Mouse (Mus musculus) kidney, embryonic 15.5 days (tissue): ENCODE data around the gene Nrip2. TPM values are rescaled to one million over a fixed set of nuclear protein-coding genes. Genes with fewer than 3 reads are reported as not detected.
"Not testable (repeated sequence)": the region's sequence is repeated elsewhere in the genome, so short reads cannot be mapped to it uniquely, and the experiment has no call there.

ENCODE experiments used
- ATAC-seq: fragments of 200-750 bp; cut with Nextera tagmentation; replicated peaks from 2 replicates; pipeline ENCODE4 v1.8.0; 2017; ENCODE audit warnings: moderate TSS enrichment; ENCODE audit not compliant: low FRiP score
- H3K27ac ChIP-seq: fragments of 300-500 bp; sonication (generic); 2 replicates; pipeline ENCODE4 v1.5.1; 2015; ENCODE audit warnings: mild to moderate bottlenecking, inconsistent platforms
- H3K27me3 ChIP-seq: fragments of 300-500 bp; sonication (generic); 2 replicates; pipeline ENCODE4 v1.6.1; 2015; ENCODE audit warnings: inconsistent platforms
- H3K36me3 ChIP-seq: fragments of 300-500 bp; sonication (generic); 2 replicates; pipeline ENCODE4 v1.6.1; 2015; ENCODE audit warnings: inconsistent platforms
- H3K4me1 ChIP-seq: fragments of 300-500 bp; sonication (generic); 2 replicates; pipeline ENCODE4 v1.6.1; 2015; ENCODE audit warnings: inconsistent platforms
- H3K4me2 ChIP-seq: fragments of 300-500 bp; sonication (generic); 2 replicates; pipeline ENCODE4 v1.6.1; 2015; ENCODE audit warnings: moderate library complexity, mild to moderate bottlenecking, inconsistent platforms
- H3K4me3 ChIP-seq: fragments of 300-500 bp; sonication (generic); replicated peaks from 2 replicates; pipeline ENCODE4 v1.5.1; 2015; ENCODE audit warnings: mild to moderate bottlenecking, inconsistent platforms
- H3K9ac ChIP-seq: fragments of 300-500 bp; sonication (generic); 2 replicates; pipeline ENCODE4 v1.6.1; 2015; ENCODE audit warnings: mild to moderate bottlenecking, inconsistent platforms
- H3K9me3 ChIP-seq: fragments of 300-500 bp; sonication (generic); replicated peaks from 2 replicates; pipeline ENCODE4 v1.6.1; 2016; ENCODE audit warnings: inconsistent platforms
- WGBS: fragments of 180-500 bp; shearing (Covaris S2); methylation state at CpG from one replicate; pipeline ENCODE4 v1.1.7; 2015; ENCODE audit warnings: mixed read lengths; 5-methylcytosine and 5-hydroxymethylcytosine counted together
- polyA plus RNA-seq: library from polyadenylated mRNA; unstranded; fragments of >200 nt; fragmentation: Nextera tagmentation; extraction: Ambion mirVana; gene quantifications from 2 replicates; pipeline ENCODE4 v1.2.1, GENCODE M21; 2015

The Nrip2 gene
- polyA plus RNA-seq, 1 experiment from 2014 or later, result 20.1 TPM

DNA sequence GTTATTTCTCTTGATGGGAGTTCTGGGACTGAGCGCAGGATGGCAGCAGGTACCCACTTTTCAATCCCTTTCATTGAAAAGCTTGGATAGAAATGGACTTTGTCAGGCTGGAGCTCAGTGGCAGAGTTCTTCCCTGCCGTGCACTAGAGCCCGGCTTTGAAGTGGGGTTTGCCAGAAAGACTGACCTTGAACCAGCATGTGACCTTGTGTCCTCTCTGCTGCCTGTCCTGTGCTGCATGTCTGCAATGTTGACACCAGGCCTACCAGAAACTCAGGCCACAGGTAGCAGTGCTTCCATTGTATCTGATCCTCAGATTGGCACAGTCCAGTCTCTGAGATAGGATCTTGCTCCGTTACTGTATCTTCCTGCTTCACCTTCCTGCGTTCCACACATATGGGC lies 29.1 kb upstream of the Nrip2 start:
- Histone ChIP-seq H3K4me1 (peaks cover 6% of the 10 kb centered on the region), H3K27ac (no peak overlapping the region), H3K27me3 (no peaks in the 10 kb centered on the region), H3K9me3 (no peaks in the 10 kb centered on the region), H3K4me2 (no peak overlapping the region), H3K36me3 (peaks cover 97% of the 10 kb centered on the region), H3K9ac (no peak overlapping the region), H3K4me3 (no peak overlapping the region)
- WGBS, result 91% methylated on average over 5 of the region's 5 CpGs
- ATAC-seq, result no peak

DNA sequence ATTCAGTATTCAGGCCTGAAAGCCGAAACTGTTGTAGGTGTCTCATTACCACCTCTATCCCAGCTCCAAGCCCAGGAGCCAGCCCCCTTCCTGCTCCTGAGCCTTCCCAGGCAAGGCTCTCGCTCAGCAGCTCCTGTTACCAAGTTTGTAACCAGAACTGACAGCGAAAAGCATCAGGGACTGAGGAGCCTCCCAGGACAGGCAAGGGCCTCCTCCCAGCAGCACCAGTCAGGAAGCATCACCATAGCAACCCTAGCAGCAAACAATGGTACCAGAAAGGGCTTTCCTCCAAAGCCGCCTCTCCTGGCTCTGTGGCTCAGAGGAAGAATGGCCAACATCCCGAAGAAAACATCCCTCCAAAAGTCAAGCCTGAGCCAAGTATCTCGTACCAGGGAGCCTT lies 23.9 kb upstream of the Nrip2 start, which contains the start of the genes Tex52 and Gm44596:
Gene Tex52 (plus strand): TSS at position 265 of the 400 bp plus-strand sequence.
Gene Gm44596 (plus strand): TSS at position 312 of the 400 bp plus-strand sequence.
- peaks cover 63% of the 10 kb centered on the region for H3K36me3 ChIP-seq
- no peak within 1 kb of the TSS for H3K4me3 ChIP-seq
- no peak within 1 kb of the TSS for H3K27ac ChIP-seq
- 40% methylated on average over 6 of the region's 6 CpGs for WGBS
- no peak within 1 kb of the TSS for H3K9ac ChIP-seq
- H3K4me2 ChIP-seq, result no peak within 1 kb of the TSS
- ATAC-seq, result peak; percentile 72
- no peaks in the 10 kb centered on the region for H3K27me3 ChIP-seq
- peaks cover 7% of the 10 kb centered on the region; the same call in 1 of the 2 replicates for H3K4me1 ChIP-seq
- no peaks in the 10 kb centered on the region for H3K9me3 ChIP-seq

DNA sequence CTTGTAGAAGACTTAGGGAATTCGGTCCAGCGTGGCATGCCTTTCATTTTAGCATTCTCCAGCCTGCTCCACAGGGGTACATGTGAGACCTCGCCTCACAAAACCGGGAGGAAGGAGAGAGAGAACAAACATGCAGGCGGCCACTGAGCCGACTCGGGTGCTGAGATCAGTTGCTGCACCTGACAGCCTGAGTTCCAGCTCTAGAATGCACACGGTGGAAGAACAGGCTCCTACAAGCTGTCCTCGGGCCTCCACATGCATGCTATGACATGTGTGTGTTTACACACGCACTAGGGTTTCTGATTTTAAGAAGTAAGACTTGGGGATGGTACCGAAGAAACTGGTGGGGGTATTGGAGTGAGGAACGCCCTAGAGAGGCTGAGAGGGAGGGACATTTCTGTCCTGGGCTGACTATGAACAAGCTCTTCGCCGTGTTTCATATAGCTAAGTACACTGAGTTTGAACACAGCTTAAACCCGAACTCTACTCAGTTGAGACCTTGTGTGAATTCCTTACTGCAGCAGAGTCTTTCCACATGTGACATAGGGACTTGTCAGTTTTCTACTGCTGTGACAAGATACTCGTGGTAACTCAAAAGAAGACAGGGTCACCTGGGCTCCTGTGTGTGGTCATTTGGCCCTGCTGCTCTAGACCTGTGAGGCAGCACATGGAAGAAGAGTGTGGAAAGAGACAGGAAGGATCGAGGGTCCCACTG lies 22.6 kb upstream of the Nrip2 start:
- H3K4me3 ChIP-seq, result no peak overlapping the region
- H3K9ac ChIP-seq, result no peak overlapping the region
- peaks cover 49% of the 10 kb centered on the region for H3K36me3 ChIP-seq
- H3K9me3 ChIP-seq, result no peaks in the 10 kb centered on the region
- H3K4me2 ChIP-seq, result no peak overlapping the region
- no peak for ATAC-seq
- H3K4me1 ChIP-seq, result peaks cover 7% of the 10 kb centered on the region; the same call in 1 of the 2 replicates
- 93% methylated on average over 17 of the region's 17 CpGs for WGBS
- no peaks in the 10 kb centered on the region for H3K27me3 ChIP-seq
- no peak overlapping the region for H3K27ac ChIP-seq

DNA sequence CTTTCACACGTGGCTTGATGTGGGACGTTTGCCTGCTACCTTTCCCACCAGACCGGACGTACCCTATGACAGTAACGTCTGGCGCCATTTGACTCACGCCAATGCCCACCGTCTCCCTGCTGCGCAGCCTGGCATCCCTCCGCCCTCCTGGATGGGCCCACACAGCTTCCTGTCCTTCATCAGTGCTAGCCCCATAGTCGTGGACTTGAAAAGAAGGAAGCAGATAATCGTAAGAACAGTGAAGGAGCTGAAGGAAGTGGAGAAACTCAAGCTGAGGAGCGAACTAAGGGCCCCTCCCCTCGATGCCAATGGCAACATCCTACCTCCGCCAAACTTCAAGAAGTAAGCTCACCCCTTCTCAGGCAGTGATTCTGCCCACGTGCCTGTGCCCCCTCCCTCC lies 19.5 kb upstream of the Nrip2 start:
- Histone ChIP-seq H3K9ac (no peak overlapping the region), H3K4me3 (no peak overlapping the region), H3K27ac (no peak overlapping the region), H3K9me3 (no peaks in the 10 kb centered on the region), H3K36me3 (peaks cover 18% of the 10 kb centered on the region), H3K27me3 (no peaks in the 10 kb centered on the region), H3K4me1 (peaks cover 6% of the 10 kb centered on the region; the same call in 1 of the 2 replicates), H3K4me2 (no peak overlapping the region)
- 82% methylated on average over 16 of the region's 16 CpGs for WGBS
- no peak for ATAC-seq

DNA sequence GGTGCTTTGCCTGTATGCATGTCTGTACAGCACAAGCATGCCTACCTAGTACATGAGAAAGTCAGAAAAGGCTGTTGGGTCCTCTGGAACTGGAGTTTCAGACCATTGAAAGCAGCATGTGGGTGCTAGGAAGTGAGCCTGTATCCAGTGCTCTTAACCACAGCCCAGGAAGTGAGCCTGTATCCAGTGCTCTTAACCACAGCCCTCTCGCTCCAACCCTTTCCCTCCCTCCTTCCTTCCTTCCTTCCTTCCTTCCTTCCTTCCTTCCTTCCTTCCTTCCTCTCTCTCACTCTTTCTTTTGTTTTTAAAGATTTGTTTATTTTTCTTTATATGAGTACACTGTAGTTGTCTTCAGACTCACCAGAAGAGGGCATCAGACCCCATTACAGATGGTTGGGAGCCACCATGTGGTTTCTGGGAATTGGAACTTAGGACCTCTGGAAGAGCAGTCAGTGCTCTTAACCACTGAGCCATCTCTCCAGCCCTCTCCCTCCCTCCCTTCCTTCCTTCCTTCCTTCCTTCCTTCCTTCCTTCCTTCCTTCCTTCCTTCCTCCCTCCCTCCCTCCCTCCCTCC lies 18.4 kb upstream of the Nrip2 start:
- H3K4me1 ChIP-seq, H3K4me3 ChIP-seq, H3K9ac ChIP-seq, H3K4me2 ChIP-seq, ATAC-seq, H3K9me3 ChIP-seq, H3K27ac ChIP-seq, H3K27me3 ChIP-seq: not testable (repeated sequence)
- H3K36me3 ChIP-seq, result peaks cover 12% of the 10 kb centered on the region
- 72% methylated on average over 1 of the region's 1 CpGs for WGBS

DNA sequence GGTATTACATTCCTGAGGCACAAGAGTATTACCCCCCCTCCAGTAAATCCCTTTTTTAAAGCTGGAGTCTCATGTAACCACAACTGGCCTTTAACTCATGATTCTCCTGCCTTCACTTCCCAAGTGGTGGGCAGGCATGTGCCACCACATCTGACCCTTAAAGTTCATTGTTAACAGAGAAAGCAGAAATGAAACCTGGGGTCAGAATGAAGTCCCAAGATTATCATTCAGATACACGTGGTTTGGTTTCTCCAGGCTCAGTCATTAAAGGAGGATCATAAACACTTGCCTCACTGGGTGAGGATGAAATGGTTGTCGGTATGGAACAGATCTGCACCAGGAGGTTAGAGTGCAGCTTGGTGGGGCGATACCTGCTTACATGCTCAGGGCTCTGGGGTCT lies 17.8 kb upstream of the Nrip2 start:
- peaks cover 9% of the 10 kb centered on the region for H3K36me3 ChIP-seq
- no peak for ATAC-seq
- 74% methylated on average over 3 of the region's 3 CpGs for WGBS

DNA sequence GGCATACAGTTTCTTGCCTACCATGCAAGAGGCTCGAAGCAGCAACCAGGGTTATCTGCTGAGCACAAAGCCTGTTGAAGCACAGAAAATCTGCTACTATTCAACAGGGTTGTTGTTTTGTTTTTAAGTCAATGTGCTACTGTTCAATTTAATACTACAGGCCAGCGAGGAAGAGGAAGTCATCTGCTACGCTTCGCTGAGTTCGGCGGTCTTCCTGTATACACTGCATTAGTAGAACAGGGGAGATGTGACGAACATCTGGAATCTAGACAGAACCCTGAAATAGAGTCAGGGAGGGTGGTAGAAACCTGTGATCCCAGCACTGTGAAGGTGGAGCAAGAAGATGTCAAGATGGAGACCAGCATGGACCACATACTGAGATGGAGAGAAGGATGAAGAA lies 15.3 kb upstream of the Nrip2 start:
- Histone ChIP-seq H3K9me3 (no peaks in the 10 kb centered on the region), H3K27ac (no peak overlapping the region), H3K4me2 (no peak overlapping the region), H3K4me3 (no peak overlapping the region), H3K36me3 (no peaks in the 10 kb centered on the region), H3K27me3 (no peaks in the 10 kb centered on the region), H3K4me1 (no peaks in the 10 kb centered on the region), H3K9ac (no peak overlapping the region)
- WGBS, result 60% methylated on average over 7 of the region's 7 CpGs
- no peak for ATAC-seq

More for the DNA sequence above, 17.8 kb upstream of the Nrip2 start:
- Histone ChIP-seq H3K4me3 (no peak overlapping the region), H3K27me3 (no peaks in the 10 kb centered on the region), H3K9me3 (no peaks in the 10 kb centered on the region), H3K27ac (no peak overlapping the region), H3K4me1 (no peaks in the 10 kb centered on the region), H3K4me2 (no peak overlapping the region), H3K9ac (no peak overlapping the region)

DNA sequence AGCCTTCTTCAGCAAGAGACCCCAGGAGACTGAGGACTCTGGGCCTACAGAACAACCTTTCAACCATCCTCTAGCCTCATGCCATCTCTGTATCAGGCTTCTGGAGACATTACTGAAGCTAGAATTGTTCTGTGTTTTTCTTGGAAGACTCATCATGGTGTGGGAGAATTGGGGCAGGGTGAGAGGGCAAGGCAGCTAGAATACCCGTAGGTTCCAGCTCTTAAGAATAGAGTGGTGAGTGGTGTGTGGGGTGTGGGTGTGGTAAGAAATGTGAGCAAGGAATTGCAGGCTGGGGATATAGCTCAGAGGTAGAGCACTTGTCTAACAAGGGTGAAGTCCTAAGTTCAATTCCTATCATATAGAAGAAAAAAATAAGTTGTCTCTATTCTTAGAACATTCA lies 14.1 kb upstream of the Nrip2 start:
- Histone ChIP-seq H3K9ac (no peak overlapping the region), H3K4me2 (no peak overlapping the region), H3K4me1 (no peaks in the 10 kb centered on the region), H3K9me3 (no peaks in the 10 kb centered on the region), H3K27ac (no peak overlapping the region), H3K4me3 (no peak overlapping the region), H3K36me3 (no peaks in the 10 kb centered on the region), H3K27me3 (no peaks in the 10 kb centered on the region)
- ATAC-seq, result no peak
- 57% methylated on average over 1 of the region's 1 CpGs for WGBS

DNA sequence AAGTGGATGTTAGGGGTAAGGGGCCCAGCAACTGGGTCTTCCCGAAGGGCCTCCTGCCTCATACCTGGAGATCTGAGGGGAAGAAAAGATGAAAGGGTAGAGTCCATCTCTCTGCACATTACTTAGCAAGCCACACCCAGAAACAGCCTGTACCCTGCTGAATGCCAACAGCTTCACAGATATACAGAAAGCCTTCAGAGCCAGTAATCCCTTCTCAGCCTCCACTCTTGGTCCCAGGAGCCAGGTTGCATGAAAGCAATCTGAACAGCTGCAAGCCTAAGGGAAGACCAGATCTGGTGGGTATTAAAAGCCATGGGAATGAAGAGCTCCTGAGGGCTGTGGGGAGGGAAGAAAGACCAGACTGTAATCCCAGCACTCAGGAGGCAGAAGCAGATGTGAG lies 9.9 kb upstream of the Nrip2 start:
- no peaks in the 10 kb centered on the region for H3K4me1 ChIP-seq
- H3K9me3 ChIP-seq, result no peaks in the 10 kb centered on the region
- no peak for ATAC-seq
- WGBS, result 86% methylated on average over 1 of the region's 1 CpGs
- no peak overlapping the region for H3K27ac ChIP-seq
- H3K9ac ChIP-seq, result no peak overlapping the region
- no peaks in the 10 kb centered on the region for H3K36me3 ChIP-seq
- H3K4me3 ChIP-seq, result no peak overlapping the region
- no peak overlapping the region for H3K4me2 ChIP-seq
- no peaks in the 10 kb centered on the region for H3K27me3 ChIP-seq

DNA sequence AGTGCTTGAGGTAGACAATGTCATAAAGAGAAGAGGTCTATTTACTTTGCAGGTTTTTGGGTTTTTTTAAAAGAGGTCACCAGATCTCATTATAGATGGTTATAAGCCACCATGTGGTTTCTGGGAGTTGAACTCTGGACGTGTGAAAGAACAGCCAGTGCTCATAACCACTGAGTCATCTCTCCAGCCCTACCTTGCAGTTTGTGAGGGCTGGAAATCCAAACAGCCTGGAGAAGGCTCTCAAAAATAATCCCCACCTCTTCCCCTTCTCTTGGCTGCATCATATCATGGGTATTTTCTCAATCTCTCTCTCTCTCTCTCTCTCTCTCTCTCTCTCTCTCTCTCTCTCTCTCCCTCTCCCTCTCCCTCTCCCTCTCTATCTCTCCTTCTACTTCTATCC lies 8.4 kb upstream of the Nrip2 start:
- H3K9me3 ChIP-seq, result no peaks in the 10 kb centered on the region
- no peak overlapping the region for H3K4me3 ChIP-seq
- no peak for ATAC-seq
- WGBS, result 69% methylated on average over 1 of the region's 1 CpGs
- no peaks in the 10 kb centered on the region for H3K36me3 ChIP-seq
- no peak overlapping the region for H3K27ac ChIP-seq
- no peaks in the 10 kb centered on the region for H3K4me1 ChIP-seq
- no peaks in the 10 kb centered on the region for H3K27me3 ChIP-seq
- no peak overlapping the region for H3K9ac ChIP-seq
- no peak overlapping the region for H3K4me2 ChIP-seq

DNA sequence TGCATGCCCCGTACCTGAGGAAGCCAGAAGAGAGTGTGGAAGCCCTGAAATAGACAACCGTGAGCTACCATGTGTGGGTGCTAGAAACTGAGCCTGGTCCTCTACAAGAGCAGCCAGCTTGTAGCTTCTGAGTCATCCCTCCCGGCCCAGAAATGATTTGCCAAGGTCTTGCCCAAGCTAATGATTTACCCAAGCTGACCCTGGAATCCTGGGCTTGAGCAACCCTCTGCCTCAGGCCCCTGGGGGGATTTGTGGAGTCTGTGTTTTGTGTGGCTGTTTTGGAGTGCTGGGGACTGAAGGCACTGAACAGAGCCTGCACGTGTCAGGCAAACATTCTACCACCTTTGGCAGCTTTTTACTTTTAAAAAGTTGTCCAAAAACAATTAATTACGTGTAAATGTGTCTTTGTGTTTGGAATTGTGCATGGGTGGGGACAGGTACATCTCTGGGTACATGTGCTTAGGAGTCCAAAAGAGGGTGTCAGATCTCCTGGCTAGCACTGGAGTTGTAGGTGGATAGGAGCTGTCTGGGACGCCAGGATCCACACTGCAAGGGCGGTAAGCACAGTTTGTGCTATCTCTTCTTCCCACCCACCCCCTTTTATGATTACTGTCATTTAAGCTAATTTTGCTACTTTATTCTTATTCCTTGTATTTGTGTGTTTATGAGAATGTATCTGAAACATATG lies 1.4 kb upstream of the Nrip2 start:
- 72% methylated on average over 7 of the region's 7 CpGs for WGBS
- no peak overlapping the region for H3K4me3 ChIP-seq
- H3K4me2 ChIP-seq, result no peak overlapping the region
- no peaks in the 10 kb centered on the region for H3K9me3 ChIP-seq
- no peaks in the 10 kb centered on the region for H3K27me3 ChIP-seq
- peak overlapping the region; percentile 74 for H3K27ac ChIP-seq
- no peak overlapping the region for H3K9ac ChIP-seq
- no peaks in the 10 kb centered on the region for H3K36me3 ChIP-seq
- H3K4me1 ChIP-seq, result peaks cover 39% of the 10 kb centered on the region
- ATAC-seq, result peak; percentile 41; the same call in 1 of the 2 replicates

DNA sequence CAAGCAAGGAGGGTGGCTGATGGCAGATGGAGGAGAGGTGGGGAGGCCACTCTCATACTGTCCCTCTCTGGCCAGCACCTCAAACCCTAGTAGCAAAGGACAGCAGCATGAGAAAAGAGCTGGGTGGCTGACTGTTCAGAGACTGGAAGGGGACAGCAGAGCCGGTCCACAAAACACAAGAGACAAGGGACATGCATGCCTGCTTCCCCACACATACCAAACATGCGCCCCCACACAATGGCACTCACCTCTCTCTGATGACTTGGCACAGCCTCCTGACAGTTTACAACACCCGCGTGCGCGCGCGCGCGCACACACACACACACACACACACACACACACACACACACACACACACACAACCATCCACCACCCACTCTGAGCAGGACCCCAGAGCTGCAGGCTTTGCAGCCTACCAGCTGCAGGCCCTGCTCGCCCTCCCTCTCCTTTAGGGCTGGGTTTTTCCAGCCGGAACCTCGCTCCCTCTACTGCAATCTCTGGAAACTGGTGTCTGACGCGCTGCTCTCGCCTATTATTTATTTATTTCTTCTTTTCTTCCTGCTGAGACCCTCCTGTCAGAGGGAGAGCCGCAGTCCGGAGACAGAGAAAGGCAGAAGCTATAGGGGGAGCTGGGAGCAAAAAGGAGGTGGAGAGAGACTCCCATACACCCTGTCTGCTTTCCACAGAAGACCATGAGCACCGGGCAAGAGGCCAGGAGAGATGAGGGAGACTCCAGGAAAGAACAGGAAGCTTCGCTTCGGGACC lies 507 bp downstream of the Nrip2 start:
- H3K4me1 ChIP-seq, result peaks cover 39% of the 10 kb centered on the region
- WGBS, result 26% methylated on average over 21 of the region's 21 CpGs
- no peaks in the 10 kb centered on the region; the same call in 1 of the 2 replicates for H3K36me3 ChIP-seq
- H3K27ac ChIP-seq, result peak overlapping the region; percentile 86
- H3K9ac ChIP-seq, result peak overlapping the region; percentile 40
- peak overlapping the region; percentile 41 for H3K4me3 ChIP-seq
- no peaks in the 10 kb centered on the region for H3K27me3 ChIP-seq
- ATAC-seq, result peak; percentile 86
- peak overlapping the region; percentile 63 for H3K4me2 ChIP-seq
- H3K9me3 ChIP-seq, result no peaks in the 10 kb centered on the region
